Mouse (Mus musculus): ENCODE results near the gene Phc2. TPM values are rescaled to one million over a fixed set of nuclear protein-coding genes. Genes with fewer than 3 reads are reported as not detected.

Gene Phc2
- polyA plus RNA-seq (2012; rRNA removed) = 16.7 and 17.5 TPM in 2 replicates

GRCm38 (mm10) chr4:128654505-128655381 is at the start of gene Phc2:
TSS of gene Phc2 (plus strand) at chr4:128654702.

GRCm38 (mm10) chr4:128609925-128610402 is 44.5 kb upstream of the Phc2 start, which contains the start of gene Zscan20:
TSS of gene Zscan20 (minus strand) at chr4:128610098.

GRCm38 (mm10) chr4:128618246-128618911 is 36.1 kb upstream of the Phc2 start, which contains the start of gene Tlr12:
TSS of gene Tlr12 (minus strand) at chr4:128618619.

GRCm38 (mm10) chr4:128755064-128755463 is 100.6 kb downstream of the Phc2 start, which contains the start of gene A3galt2:
TSS of gene A3galt2 (plus strand) at chr4:128755364.

Other genes starting within 250 kb of the Phc2 start
- 0.55 and 0.67 TPM in 2 replicates for gene Zscan20, start 44.6 kb upstream of the Phc2 start, polyA plus RNA-seq (2012; rRNA removed)
- 1.9 and 2.2 TPM in 2 replicates for gene Tlr12, start 36.1 kb upstream of the Phc2 start, polyA plus RNA-seq (2012; rRNA removed)
- gene A3galt2, start 100.7 kb downstream of the Phc2 start, polyA plus RNA-seq (2012; rRNA removed) = 0.03 and 0.06 TPM in 2 replicates
- 3.4 and 3.8 TPM in 2 replicates for gene Zfp362, start 151.3 kb downstream of the Phc2 start, polyA plus RNA-seq (2012; rRNA removed)
- gene Trim62, start 228.9 kb downstream of the Phc2 start, polyA plus RNA-seq (2012; rRNA removed) = 0.22 and 0.23 TPM in 2 replicates

Measured in liver, embryonic 18 days (tissue).